23 mouse cellular contexts compared by ENCODE assay signal in the genomic region with DNA sequence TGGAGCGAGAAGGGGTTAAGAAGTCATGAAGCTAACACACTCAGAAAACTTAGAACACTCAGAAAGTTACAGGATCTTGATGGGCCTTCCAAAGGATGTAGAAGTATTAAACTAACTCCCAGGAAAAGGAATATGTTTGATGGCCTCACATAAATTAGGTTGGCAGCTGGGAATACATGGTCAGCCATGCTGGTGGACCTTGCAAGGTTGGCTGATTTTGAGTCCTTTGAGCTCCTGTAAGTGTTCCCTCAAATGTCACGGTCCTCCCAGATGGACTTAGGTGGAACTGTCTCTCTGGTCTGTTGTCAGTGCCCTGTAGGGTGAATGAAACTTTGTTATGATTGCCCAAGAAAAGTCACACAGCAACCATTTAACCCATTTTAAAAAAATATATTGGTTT.
"Had no signal": no experiment of that assay in that cellular context is flagged by ENCODE, and none has a peak within 500 bp of the region (broad histone marks: within the 10 kb centered on the region; RNA-seq: fewer than 3 reads in every experiment).

No protein-coding gene starts in this region.

- H3K36me3 ChIP-seq: heart, embryonic 10.5 days; heart, embryonic 13.5 days; heart, embryonic 15.5 days; hindbrain, embryonic 13.5 days; hindbrain, embryonic 15.5 days; limb, embryonic 13.5 days; limb, embryonic 15.5 days; liver, embryonic 12.5 days had no signal

- H3K27me3 ChIP-seq: heart, embryonic 13.5 days; heart, embryonic 15.5 days; hindbrain, embryonic 13.5 days; hindbrain, embryonic 15.5 days; limb, embryonic 13.5 days; limb, embryonic 15.5 days; liver, embryonic 12.5 days had no signal

- H3K27ac ChIP-seq: heart, embryonic 10.5 days; heart, embryonic 13.5 days; heart, embryonic 15.5 days; hindbrain, embryonic 13.5 days; hindbrain, embryonic 15.5 days; hindbrain, postnatal 0 days; limb, embryonic 13.5 days; limb, embryonic 15.5 days; liver, embryonic 12.5 days; liver, embryonic 14.5 days had no signal

- DNase-seq: forebrain, postnatal 0 days; gastrocnemius, postnatal 14 days; gastrocnemius, postnatal 36 days; heart, adult 18-20 months; heart, postnatal 14 days; heart, postnatal 36 days; kidney, adult 18-20 months; kidney, postnatal 14 days; kidney, postnatal 36 days; layer of hippocampus, adult 9-11 months; layer of hippocampus, postnatal 36 days; left cerebral cortex, postnatal 4 days had no signal

- H3K4me3 ChIP-seq: heart, embryonic 10.5 days; heart, embryonic 13.5 days; heart, embryonic 15.5 days; hindbrain, embryonic 13.5 days; hindbrain, embryonic 15.5 days; limb, embryonic 13.5 days; limb, embryonic 15.5 days; liver, embryonic 12.5 days had no signal

- H3K4me1 ChIP-seq: heart, embryonic 10.5 days; heart, embryonic 13.5 days; heart, embryonic 15.5 days; limb, embryonic 13.5 days; limb, embryonic 15.5 days; liver, embryonic 12.5 days had no signal

- H3K9me3 ChIP-seq: heart, embryonic 10.5 days; heart, embryonic 13.5 days; heart, embryonic 15.5 days; hindbrain, embryonic 13.5 days; hindbrain, embryonic 15.5 days; limb, embryonic 13.5 days; limb, embryonic 15.5 days; liver, embryonic 12.5 days had no signal

- ATAC-seq: forebrain, postnatal 0 days; hindbrain, postnatal 0 days; intestine, embryonic 16.5 days; liver, embryonic 12.5 days had no signal

- H3K9ac ChIP-seq: forebrain, postnatal 0 days; heart, embryonic 13.5 days; heart, embryonic 15.5 days; hindbrain, embryonic 13.5 days; hindbrain, embryonic 15.5 days; limb, embryonic 13.5 days; limb, embryonic 15.5 days; liver, embryonic 12.5 days; liver, embryonic 14.5 days had no signal

- H3K4me2 ChIP-seq: heart, embryonic 13.5 days; heart, embryonic 15.5 days; hindbrain, embryonic 13.5 days; hindbrain, embryonic 15.5 days; limb, embryonic 13.5 days; limb, embryonic 15.5 days; liver, embryonic 12.5 days had no signal
